Mouse (Mus musculus): Measurements from ENCODE around the gene Kdm5a. TPM values are rescaled to one million over a fixed set of nuclear protein-coding genes. Genes with fewer than 3 reads are reported as not detected.

The Kdm5a gene
- polyA plus RNA-seq, 2 experiments, result 3.8 to 17.6 TPM

- H3K4me2 ChIP-seq (ENCODE audit: low read depth), result no peak overlapping the region
- ATAC-seq (ENCODE audit: insufficient read depth) (no peak), DNase-seq (ENCODE audit: low read depth in 3 of 3, low spot score in 3 of 3) (no peak)
- no peak overlapping the region for H3K9ac ChIP-seq (replicated peaks)
- peaks cover 7 to 29% of the 10 kb centered on the region in 2 experiments for H3K4me1 ChIP-seq (replicated peaks; ENCODE audit: control insufficient read depth in 2 of 2, insufficient read depth in 2 of 2, low read length in 1 of 2)
- H3K27me3 ChIP-seq (ENCODE audit: control insufficient read depth, insufficient read depth, low read length), result no peaks in the 10 kb centered on the region
- peaks cover under 1% of the 10 kb centered on the region; the same call in 1 of the 2 replicates for H3K36me3 ChIP-seq (replicated peaks; ENCODE audit: control insufficient read depth, insufficient read depth, low read depth)
- H3K4me3 ChIP-seq (ENCODE audit: insufficient read depth in 1 of 2, low read depth in 2 of 2, low read length in 2 of 2), result no peak overlapping the region
- H3K27ac ChIP-seq, result no peak overlapping the region
- no peak for TF ChIP-seq EP300 (IDR thresholded peaks at IDR 0.05; ENCODE audit: low read depth)
- no peak for TF ChIP-seq CTCF (IDR thresholded peaks at IDR 0.05; ENCODE audit: low read depth)
- H3K9me3 ChIP-seq (ENCODE audit: control insufficient read depth, low read length), result no peaks in the 10 kb centered on the region
Observed at GRCm38 (mm10) chr6:120469770-120470169, 105.8 kb downstream of the Kdm5a start.

- no peak for TF ChIP-seq CTCF (IDR thresholded peaks at IDR 0.05; ENCODE audit: low read depth)
- TF ChIP-seq EP300 (IDR thresholded peaks at IDR 0.05; ENCODE audit: low read depth), result no peak
- WGBS (ENCODE audit: insufficient replicate concordance), result 47% methylated on average over 1 of the region's 1 CpGs
- H3K27ac ChIP-seq, result no peak overlapping the region
Observed at GRCm38 (mm10) chr6:120470666-120471065, 106.7 kb downstream of the Kdm5a start.

GRCm38 (mm10) chr6:120471991-120472441 lies 108.1 kb downstream of the Kdm5a start:
- Histone ChIP-seq H3K9ac (replicated peaks) (no peak overlapping the region), H3K4me3 (ENCODE audit: insufficient read depth in 1 of 2, low read depth in 2 of 2, low read length in 2 of 2) (no peak overlapping the region), H3K4me1 (replicated peaks; ENCODE audit: control insufficient read depth in 2 of 2, insufficient read depth in 2 of 2, low read length in 1 of 2) (peaks cover 1 to 16% of the 10 kb centered on the region in 2 experiments), H3K36me3 (replicated peaks; ENCODE audit: control insufficient read depth, insufficient read depth, low read depth) (peaks cover 2% of the 10 kb centered on the region; the same call in 1 of the 2 replicates), H3K4me2 (ENCODE audit: low read depth) (no peak overlapping the region), H3K9me3 (ENCODE audit: control insufficient read depth, low read length) (no peaks in the 10 kb centered on the region), H3K27me3 (ENCODE audit: control insufficient read depth, insufficient read depth, low read length) (no peaks in the 10 kb centered on the region), H3K27ac (no peak overlapping the region)
- TF ChIP-seq EP300 (IDR thresholded peaks at IDR 0.05; ENCODE audit: low read depth) (no peak), CTCF (IDR thresholded peaks at IDR 0.05; ENCODE audit: low read depth) (no peak)
- DNase-seq (ENCODE audit: low read depth in 3 of 3, low spot score in 3 of 3) (no peak), ATAC-seq (ENCODE audit: insufficient read depth) (no peak)
- 29% methylated on average over 5 of the region's 5 CpGs for WGBS (ENCODE audit: insufficient replicate concordance)

More at GRCm38 (mm10) chr6:120470666-120471065, 106.7 kb downstream of the Kdm5a start:
- Histone ChIP-seq H3K4me1 (replicated peaks; ENCODE audit: control insufficient read depth in 2 of 2, insufficient read depth in 2 of 2, low read length in 1 of 2) (peaks cover 3 to 26% of the 10 kb centered on the region in 2 experiments), H3K4me2 (ENCODE audit: low read depth) (no peak overlapping the region), H3K27me3 (ENCODE audit: control insufficient read depth, insufficient read depth, low read length) (no peaks in the 10 kb centered on the region), H3K9ac (replicated peaks) (no peak overlapping the region), H3K4me3 (ENCODE audit: insufficient read depth in 1 of 2, low read depth in 2 of 2, low read length in 2 of 2) (no peak overlapping the region), H3K36me3 (replicated peaks; ENCODE audit: control insufficient read depth, insufficient read depth, low read depth) (peaks cover 2% of the 10 kb centered on the region; the same call in 1 of the 2 replicates), H3K9me3 (ENCODE audit: control insufficient read depth, low read length) (no peaks in the 10 kb centered on the region)
- no peak for ATAC-seq (ENCODE audit: insufficient read depth)
- DNase-seq (ENCODE audit: low read depth in 3 of 3, low spot score in 3 of 3), result no peak

- 51% methylated on average over 8 of the region's 8 CpGs for WGBS (ENCODE audit: insufficient replicate concordance)
- H3K4me3 ChIP-seq (ENCODE audit: insufficient read depth in 1 of 2, low read depth in 2 of 2, low read length in 2 of 2), result no peak overlapping the region
- no peaks in the 10 kb centered on the region for H3K27me3 ChIP-seq (ENCODE audit: control insufficient read depth, insufficient read depth, low read length)
- no peak overlapping the region for H3K27ac ChIP-seq
- TF ChIP-seq EP300 (IDR thresholded peaks at IDR 0.05; ENCODE audit: low read depth), result no peak
- no peak for TF ChIP-seq CTCF (IDR thresholded peaks at IDR 0.05; ENCODE audit: low read depth)
- peaks cover 0 to 14% of the 10 kb centered on the region in 2 experiments; a peak in 3 of 4 replicates for H3K4me1 ChIP-seq (replicated peaks; ENCODE audit: control insufficient read depth in 2 of 2, insufficient read depth in 2 of 2, low read length in 1 of 2)
- peaks cover 2% of the 10 kb centered on the region for H3K36me3 ChIP-seq (replicated peaks; ENCODE audit: control insufficient read depth, insufficient read depth, low read depth)
- no peaks in the 10 kb centered on the region for H3K9me3 ChIP-seq (ENCODE audit: control insufficient read depth, low read length)
- ATAC-seq (ENCODE audit: insufficient read depth) (no peak), DNase-seq (ENCODE audit: low read depth in 3 of 3, low spot score in 3 of 3) (no peak)
- no peak overlapping the region for H3K4me2 ChIP-seq (ENCODE audit: low read depth)
- no peak overlapping the region for H3K9ac ChIP-seq (replicated peaks)
Observed at GRCm38 (mm10) chr6:120472455-120473140, 108.7 kb downstream of the Kdm5a start.

- no peaks in the 10 kb centered on the region for H3K27me3 ChIP-seq (ENCODE audit: control insufficient read depth, insufficient read depth, low read length)
- DNase-seq (ENCODE audit: low read depth in 3 of 3, low spot score in 3 of 3), result peak in 1 of 3 experiments; percentile 44
- no peaks in the 10 kb centered on the region for H3K9me3 ChIP-seq (ENCODE audit: control insufficient read depth, low read length)
- no peak overlapping the region for H3K4me2 ChIP-seq (ENCODE audit: low read depth)
- H3K36me3 ChIP-seq (replicated peaks; ENCODE audit: control insufficient read depth, insufficient read depth, low read depth), result peaks cover 8% of the 10 kb centered on the region
- H3K4me3 ChIP-seq (ENCODE audit: insufficient read depth in 1 of 2, low read depth in 2 of 2, low read length in 2 of 2), result no peak overlapping the region
- H3K27ac ChIP-seq, result no peak overlapping the region
- 46% methylated on average over 5 of the region's 5 CpGs for WGBS (ENCODE audit: insufficient replicate concordance)
- ATAC-seq (ENCODE audit: insufficient read depth), result peak; percentile 40; the same call in 1 of the 2 replicates
- TF ChIP-seq CTCF (IDR thresholded peaks at IDR 0.05; ENCODE audit: low read depth) (no peak), EP300 (IDR thresholded peaks at IDR 0.05; ENCODE audit: low read depth) (no peak)
- H3K9ac ChIP-seq (replicated peaks), result no peak overlapping the region
- peaks cover 0 to 14% of the 10 kb centered on the region in 2 experiments; a peak in 3 of 4 replicates for H3K4me1 ChIP-seq (replicated peaks; ENCODE audit: control insufficient read depth in 2 of 2, insufficient read depth in 2 of 2, low read length in 1 of 2)
Observed at GRCm38 (mm10) chr6:120473427-120473826, 109.5 kb downstream of the Kdm5a start.

All from liver, embryonic 14.5 days (tissue).